Mouse (Mus musculus): ENCODE data around the gene Nt5dc3. TPM values are rescaled to one million over a fixed set of nuclear protein-coding genes. Genes with fewer than 3 reads are reported as not detected.

Nt5dc3 gene
- polyA plus RNA-seq (2017; shearing (Covaris generic)) = 2.8 TPM

DNA sequence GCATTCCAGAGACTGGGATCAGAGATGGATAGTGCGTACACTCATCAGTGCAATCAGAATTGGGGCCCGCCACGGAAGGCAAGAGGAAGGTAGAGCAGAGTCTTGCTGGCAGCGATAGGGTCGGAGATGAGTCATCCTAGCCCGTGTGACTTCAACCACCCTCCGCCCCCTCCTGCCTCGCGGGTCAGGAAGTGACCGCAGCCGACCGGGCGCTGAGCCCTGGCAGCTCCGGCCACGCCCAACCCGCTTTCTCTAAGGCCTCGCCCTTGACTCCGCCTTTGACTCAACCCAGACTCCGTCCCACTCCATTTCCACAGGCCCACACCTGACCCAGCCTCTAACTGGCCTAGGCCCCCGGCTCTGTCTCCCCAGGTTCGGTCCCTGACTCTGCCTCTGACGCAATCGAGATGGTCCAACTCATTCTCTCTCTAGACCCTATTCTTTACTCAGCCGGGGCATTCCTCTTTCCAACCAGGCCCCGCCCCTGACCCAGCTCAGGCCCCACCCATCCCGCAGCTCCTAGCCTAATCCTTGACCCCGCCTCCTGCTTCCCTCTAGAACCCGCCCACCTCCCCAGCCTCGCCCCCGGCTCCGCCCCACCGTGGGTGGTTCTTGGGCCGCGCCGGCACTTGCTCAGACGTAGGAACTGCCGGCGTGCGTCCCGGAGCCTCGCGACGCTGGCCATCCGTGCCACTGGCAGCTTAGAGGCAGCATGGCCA, at the start of gene Nt5dc3:
TSS of gene Nt5dc3 (plus strand) at position 608 of the 719 bp plus-strand sequence.

DNA sequence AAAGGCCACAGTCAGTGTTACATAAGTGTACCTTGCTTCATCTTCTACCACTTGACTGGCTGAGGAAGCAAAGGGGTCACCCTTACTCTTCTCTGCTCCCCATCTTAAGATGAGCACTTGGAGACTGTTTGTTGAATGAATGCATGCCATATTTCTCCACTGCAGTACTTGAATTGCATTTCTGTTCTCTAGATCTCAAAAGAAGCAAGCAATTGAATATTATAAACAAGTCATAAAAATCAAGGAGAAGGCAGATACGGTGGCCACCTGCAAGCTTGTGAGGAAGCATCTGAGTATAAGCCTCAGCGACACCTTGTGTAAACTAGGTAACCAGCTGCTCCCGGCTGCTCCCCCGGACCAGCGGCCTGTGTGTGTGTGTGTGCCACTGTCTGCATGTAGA, 15.1 kb upstream of the Nt5dc3 start, which contains the start of gene Gm49358:
TSS of gene Gm49358 (plus strand) at position 301 of the 400 bp plus-strand sequence.

Other genes starting within 250 kb of the Nt5dc3 start
- gene Hsp90b1, start 73.5 kb upstream of the Nt5dc3 start, polyA plus RNA-seq (2017; shearing (Covaris generic)) = 312 TPM
- 0.36 TPM for gene Ttc41, start 73.2 kb upstream of the Nt5dc3 start, polyA plus RNA-seq (2017; shearing (Covaris generic))
- 0.71 TPM for gene Gm49358, start 15.0 kb upstream of the Nt5dc3 start, polyA plus RNA-seq (2017; shearing (Covaris generic))
- gene Stab2, start 229.0 kb downstream of the Nt5dc3 start, polyA plus RNA-seq (2017; shearing (Covaris generic)) = not detected

All from effector memory CD4-positive, alpha-beta T cell, adult 5 months (primary cell).